Mouse (Mus musculus) ES-Bruce4 (cell line): ENCODE measurements at regions not wholly inside any gene's neighbourhood (a gene's known extent, or its start where the extent isn't known, plus 50 kb on each side); places are given as distances from the start of the nearest gene placed in this dataset.

ENCODE experiments used
- CTCF ChIP-seq: IDR thresholded peaks from one replicate; pipeline ENCODE4 v1.8.1; 2011; ENCODE audit warnings: low read depth, low read length
- POLR2A ChIP-seq: IDR thresholded peaks from one replicate; pipeline ENCODE4 v1.8.1; 2011; ENCODE audit warnings: low read length; ENCODE audit not compliant: insufficient read depth

GRCm38 (mm10) chr11:71498299-71498698 lies 251.4 kb upstream of the Wscd1 start:
- TF ChIP-seq CTCF: no peak
- TF ChIP-seq POLR2A: no peak
